Mouse (Mus musculus) CH12.LX (cell line): Measurements from ENCODE around the gene Prr23a1. TPM values are rescaled to one million over a fixed set of nuclear protein-coding genes. Genes with fewer than 3 reads are reported as not detected.

Experiments used
- DNase-seq: peaks from one replicate; pipeline ENCODE4 v3.0.0-alpha.2; 2013; ENCODE audit errors: extremely low read depth
- H3K27ac ChIP-seq: 2 replicates; pipeline ENCODE4 v1.5.1; 2012; ENCODE audit warnings: low read depth, mild to moderate bottlenecking, control low read depth, moderate library complexity; ENCODE audit not compliant: insufficient read depth
- H3K27me3 ChIP-seq: replicated peaks from 2 replicates; pipeline ENCODE3; 2012; ENCODE audit warnings: inconsistent platforms
- H3K36me3 ChIP-seq, 2 experiments: replicated peaks in 1 of 2; 2 replicates each; pipeline versions ENCODE3 to v1.6.1; 2012; ENCODE audit warnings: inconsistent platforms in 1 of 2, low read length in 1 of 2, mild to moderate bottlenecking in 1 of 2, mixed read lengths in 1 of 2, moderate library complexity in 1 of 2; ENCODE audit not compliant: control insufficient read depth in 1 of 2, insufficient read depth in 1 of 2
- H3K4me1 ChIP-seq, 2 experiments: 2 replicates each; pipeline ENCODE4 v1.6.1; 2012; ENCODE audit warnings: inconsistent platforms in 1 of 2, moderate library complexity in 1 of 2; ENCODE audit not compliant: insufficient read depth in 2 of 2, control insufficient read depth in 1 of 2
- H3K4me2 ChIP-seq: 2 replicates; pipeline ENCODE4 v1.6.1; 2012; ENCODE audit warnings: low read depth, mild to moderate bottlenecking, control low read depth; ENCODE audit not compliant: poor library complexity, insufficient read depth, severe bottlenecking
- H3K4me3 ChIP-seq, 3 experiments: fragments of 150-350 bp in 1 of 3; sonication (generic) in 1 of 3; replicated peaks in 1 of 3; 2 replicates each; pipeline versions ENCODE3 to v1.5.1; 2011 to 2012; ENCODE audit warnings: low read depth in 2 of 3, low read length in 2 of 3, mild to moderate bottlenecking in 2 of 3, moderate library complexity in 2 of 3, control low read depth in 1 of 3, improper control_type of control experiment in 1 of 3, inconsistent platforms in 1 of 3, mixed read lengths in 1 of 3; ENCODE audit not compliant: poor library complexity in 1 of 3
- H3K79me2 ChIP-seq: replicated peaks from 2 replicates; pipeline ENCODE4 v1.6.1; 2012; ENCODE audit warnings: mild to moderate bottlenecking, moderate library complexity; ENCODE audit not compliant: control insufficient read depth, poor library complexity, insufficient read depth, severe bottlenecking; ENCODE audit errors: extremely low read depth
- H3K9ac ChIP-seq: 2 replicates; pipeline ENCODE4 v1.6.1; 2012; ENCODE audit warnings: low read depth, mild to moderate bottlenecking, control low read depth, moderate library complexity; ENCODE audit not compliant: insufficient read depth
- H3K9me3 ChIP-seq: replicated peaks from 2 replicates; pipeline ENCODE3; 2012; ENCODE audit warnings: low read length, inconsistent platforms, mixed read lengths
- CHD1 ChIP-seq: IDR thresholded peaks from 2 replicates; pipeline ENCODE4 v1.6.1; 2012; ENCODE audit warnings: low read depth, low read length, improper control_type of control experiment, inconsistent platforms
- CHD2 ChIP-seq: IDR thresholded peaks from 2 replicates; pipeline ENCODE4 v1.6.1; 2011; ENCODE audit warnings: low read length, improper control_type of control experiment
- CTCF ChIP-seq, 2 experiments: IDR thresholded peaks in 1 of 2; conservative IDR thresholded peaks in 1 of 2; 2 replicates each; pipeline ENCODE4 v1.5.1; 2011 to 2012; ENCODE audit warnings: low read depth in 2 of 2, low read length in 2 of 2, improper control_type of control experiment in 1 of 2, inconsistent platforms in 1 of 2, mild to moderate bottlenecking in 1 of 2, moderate library complexity in 1 of 2
- E2F4 ChIP-seq: IDR thresholded peaks from 2 replicates; pipeline ENCODE4 v1.6.1; 2011; ENCODE audit warnings: low read depth, low read length, improper control_type of control experiment; ENCODE audit not compliant: insufficient replicate concordance
- EP300 ChIP-seq: IDR thresholded peaks from 2 replicates; pipeline ENCODE4 v1.6.1; 2011; ENCODE audit warnings: low read length, improper control_type of control experiment
- HCFC1 ChIP-seq: IDR thresholded peaks from 2 replicates; pipeline ENCODE4 v1.6.1; 2012; ENCODE audit warnings: low read depth, mild to moderate bottlenecking, inconsistent platforms, low read length, improper control_type of control experiment
- IRF4 ChIP-seq: IDR thresholded peaks from 2 replicates; pipeline ENCODE4 v1.6.1; 2014; ENCODE audit warnings: low read depth, mild to moderate bottlenecking, inconsistent platforms, low read length, improper control_type of control experiment
- JUN ChIP-seq: IDR thresholded peaks from 2 replicates; pipeline ENCODE4 v1.6.1; 2011; ENCODE audit warnings: low read depth, mild to moderate bottlenecking, low read length, improper control_type of control experiment, moderate library complexity; ENCODE audit not compliant: insufficient read depth
- JUND ChIP-seq: conservative IDR thresholded peaks from 2 replicates; pipeline ENCODE4 v1.6.1; 2011; ENCODE audit warnings: low read depth, low read length, improper control_type of control experiment
- MAFK ChIP-seq: IDR thresholded peaks from 2 replicates; pipeline ENCODE4 v1.6.1; 2011; ENCODE audit warnings: low read length, improper control_type of control experiment; ENCODE audit not compliant: insufficient replicate concordance
- MAX ChIP-seq: IDR thresholded peaks from 2 replicates; pipeline ENCODE4 v1.6.1; 2011; ENCODE audit warnings: low read length, improper control_type of control experiment
- MEF2A ChIP-seq: IDR thresholded peaks from 2 replicates; pipeline ENCODE4 v1.6.1; 2014; ENCODE audit warnings: low read depth, mild to moderate bottlenecking, inconsistent platforms, low read length, improper control_type of control experiment, borderline replicate concordance
- MYC ChIP-seq: IDR thresholded peaks from 2 replicates; pipeline ENCODE4 v1.6.1; 2011; ENCODE audit warnings: low read depth, mild to moderate bottlenecking, improper control_type of control experiment, low read length
- POLR2A ChIP-seq: IDR thresholded peaks from 2 replicates; pipeline ENCODE4 v1.6.1; 2011; ENCODE audit warnings: low read depth, mild to moderate bottlenecking, improper control_type of control experiment, low read length
- RAD21 ChIP-seq: IDR thresholded peaks from 2 replicates; pipeline ENCODE4 v1.6.1; 2011; ENCODE audit warnings: low read depth, mild to moderate bottlenecking, low read length, improper control_type of control experiment, moderate library complexity
- SIN3A ChIP-seq: IDR thresholded peaks from 2 replicates; pipeline ENCODE4 v1.6.1; 2012; ENCODE audit warnings: low read length, improper control_type of control experiment, inconsistent platforms
- SMC3 ChIP-seq: IDR thresholded peaks from 2 replicates; pipeline ENCODE4 v1.6.1; 2011; ENCODE audit warnings: low read depth, low read length, improper control_type of control experiment
- UBTF ChIP-seq: IDR thresholded peaks from 2 replicates; pipeline ENCODE4 v1.6.1; 2012; ENCODE audit warnings: low read depth, mild to moderate bottlenecking, inconsistent platforms, low read length, improper control_type of control experiment, moderate library complexity
- USF2 ChIP-seq: conservative IDR thresholded peaks from 2 replicates; pipeline ENCODE4 v1.6.1; 2011; ENCODE audit warnings: low read depth, low read length, improper control_type of control experiment
- ZKSCAN1 ChIP-seq: IDR thresholded peaks from 2 replicates; pipeline ENCODE4 v1.6.1; 2012; ENCODE audit warnings: low read depth, inconsistent platforms, low read length, improper control_type of control experiment, borderline replicate concordance
- ZNF384 ChIP-seq: IDR thresholded peaks from 2 replicates; pipeline ENCODE4 v1.6.1; 2012; ENCODE audit warnings: low read depth, low read length, improper control_type of control experiment, inconsistent platforms
- dilution Hi-C: fragments of 300-500 bp; cut with MboI; formaldehyde crosslinking; loops from 2 replicates; pipeline ENCODE4 v1.14.3; 2020; ENCODE audit warnings: low sequenced_read_pairs; ENCODE audit not compliant: extremely low pct_unique_long_range_greater_than_20kb, extremely low pct_ligation_motif_present
- in situ Hi-C: fragments of 300-500 bp; cut with MboI; formaldehyde crosslinking; loops from 3 replicates; pipeline ENCODE4 v1.14.3; 2019; ENCODE audit warnings: low sequenced_read_pairs, low pct_ligation_motif_present, low pct_unique_long_range_greater_than_20kb, mixed read lengths
- polyA plus RNA-seq: library from polyadenylated mRNA; unstranded; fragments of >175 nt; gene quantifications from 2 replicates; pipeline ENCODE4 v1.2.1, GENCODE M21; 2012; ENCODE audit warnings: low read depth; ENCODE audit not compliant: insufficient read length
- total RNA-seq, 2 experiments: library from RNA; depleted of rRNA; stranded (reverse); fragments of 300-350 nt in 1 of 2; fragments of >200 nt in 1 of 2; gene quantifications; 2 replicates each; pipeline ENCODE4 v1.2.3; 2012 to 2014

The Prr23a1 gene
- total and polyA plus RNA-seq, 3 experiments: not detected

DNA sequence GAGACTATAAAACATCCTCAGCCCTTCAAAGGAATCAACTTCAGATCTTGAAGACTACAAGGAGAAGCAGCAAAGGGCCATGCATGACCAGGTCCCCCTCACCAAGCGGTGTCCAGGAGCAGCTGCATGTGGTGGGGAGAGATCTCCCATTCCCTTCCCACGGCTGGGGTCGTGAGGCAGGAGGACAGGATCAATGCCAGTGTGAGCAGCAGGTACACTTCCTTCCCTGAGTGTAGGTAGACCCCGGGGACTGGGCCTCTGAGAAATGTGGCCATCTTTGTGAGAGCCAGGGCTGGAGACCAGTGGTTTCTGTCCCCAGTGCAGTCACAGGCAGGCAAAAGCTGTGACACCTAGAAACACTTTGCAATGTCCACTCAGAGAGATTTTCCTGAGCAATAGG is 21.8 kb upstream of the Prr23a1 start:
- no peak for DNase-seq
- Histone ChIP-seq H3K4me1 (no peaks in the 10 kb centered on the region), H3K79me2 (no peaks in the 10 kb centered on the region), H3K4me3 (no peak overlapping the region), H3K27me3 (peaks cover 35% of the 10 kb centered on the region), H3K4me2 (no peak overlapping the region), H3K9ac (no peak overlapping the region), H3K36me3 (no peaks in the 10 kb centered on the region), H3K9me3 (no peaks in the 10 kb centered on the region), H3K27ac (no peak overlapping the region)
- dilution Hi-C loops (no loop called here), in situ Hi-C loops (no loop called here)
- TF ChIP-seq UBTF (no peak), RAD21 (no peak), CTCF (conservative IDR thresholded peaks at IDR 0.05 in 1 of 2, IDR thresholded peaks at IDR 0.05 in 1 of 2; ENCODE audit: low read depth in 2 of 2, low read length in 2 of 2) (no peak), CHD2 (no peak), HCFC1 (no peak)

DNA sequence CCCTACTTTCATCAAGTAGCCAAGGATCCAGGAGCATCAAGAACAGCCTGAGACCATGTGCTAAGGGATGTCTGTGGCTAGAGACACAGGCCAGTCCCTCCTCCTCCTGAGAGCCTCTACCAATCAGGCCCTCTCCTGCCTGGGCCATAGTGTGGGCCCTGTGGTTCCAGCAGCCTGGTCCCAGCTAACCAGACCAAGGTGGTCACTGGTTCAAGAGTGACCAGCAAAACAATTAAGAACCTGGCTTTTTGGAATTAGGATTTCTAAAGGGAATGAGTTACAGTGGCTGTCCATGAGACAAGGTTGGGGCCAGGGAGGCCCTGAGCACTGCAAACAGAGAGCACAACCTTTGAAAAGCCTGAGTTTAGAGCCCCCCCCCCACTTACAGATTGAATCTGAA is 21.2 kb upstream of the Prr23a1 start:
- Histone ChIP-seq H3K4me3 (no peak overlapping the region), H3K36me3 (no peaks in the 10 kb centered on the region), H3K27ac (no peak overlapping the region), H3K4me1 (no peaks in the 10 kb centered on the region), H3K27me3 (peaks cover 31% of the 10 kb centered on the region), H3K4me2 (no peak overlapping the region), H3K9ac (no peak overlapping the region), H3K79me2 (no peaks in the 10 kb centered on the region), H3K9me3 (no peaks in the 10 kb centered on the region)
- DNase-seq: no peak
- TF ChIP-seq ZKSCAN1 (no peak), CHD1 (no peak), JUND (no peak), MYC (no peak), MEF2A (no peak), EP300 (no peak), POLR2A (no peak)
- dilution Hi-C loops (no loop called here), in situ Hi-C loops (no loop called here)

DNA sequence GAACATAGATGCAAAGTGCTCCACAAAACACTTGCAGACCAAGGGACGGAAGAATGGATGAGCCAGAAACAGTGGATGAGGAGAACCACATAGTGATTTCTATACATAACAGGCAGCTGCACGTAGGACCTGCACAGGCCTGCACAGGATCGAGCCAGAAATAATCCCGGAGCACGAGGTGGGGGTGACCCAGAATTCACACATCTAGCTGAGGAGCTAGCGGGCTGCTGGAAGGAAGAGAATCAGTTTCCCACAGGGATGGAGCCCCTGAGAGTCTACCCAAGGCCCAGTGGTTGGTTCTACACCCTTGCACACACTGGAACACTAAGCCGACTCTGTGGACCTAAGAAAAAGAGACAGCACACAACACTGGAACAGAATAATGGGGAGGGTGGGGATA is 18.5 kb upstream of the Prr23a1 start:
- no peak for TF ChIP-seq SIN3A
- no peak for TF ChIP-seq ZNF384
- no peak for TF ChIP-seq RAD21
- no peak for TF ChIP-seq SMC3
- no peak for TF ChIP-seq JUN
- no peak for TF ChIP-seq ZKSCAN1
- no peak for TF ChIP-seq MEF2A
- TF ChIP-seq EP300: no peak
- no peak for TF ChIP-seq UBTF
- no peak for TF ChIP-seq USF2
- no peak for TF ChIP-seq E2F4
- TF ChIP-seq MAFK: no peak
- TF ChIP-seq IRF4: no peak
- TF ChIP-seq CHD1: no peak
- TF ChIP-seq MAX: no peak
- no peak for TF ChIP-seq CTCF (conservative IDR thresholded peaks at IDR 0.05 in 1 of 2, IDR thresholded peaks at IDR 0.05 in 1 of 2; ENCODE audit: low read depth in 2 of 2, low read length in 2 of 2)
- in situ Hi-C loops: no loop called here
- Histone ChIP-seq H3K27me3 (peaks cover 26% of the 10 kb centered on the region), H3K36me3 (no peaks in the 10 kb centered on the region), H3K79me2 (no peaks in the 10 kb centered on the region), H3K27ac (no peak overlapping the region), H3K4me3 (no peak overlapping the region), H3K9me3 (no peaks in the 10 kb centered on the region), H3K9ac (no peak overlapping the region), H3K4me1 (no peaks in the 10 kb centered on the region), H3K4me2 (no peak overlapping the region)
- dilution Hi-C loops: no loop called here
- no peak for DNase-seq
